Mouse (Mus musculus): ENCODE results near the gene Myo1d.

Myo1d gene

GRCm38 (mm10) chr11:80506483-80506882, 273.3 kb downstream of the Myo1d start:
- DNase-seq (ENCODE audit: low read depth, low spot score), result no peak

DNA sequence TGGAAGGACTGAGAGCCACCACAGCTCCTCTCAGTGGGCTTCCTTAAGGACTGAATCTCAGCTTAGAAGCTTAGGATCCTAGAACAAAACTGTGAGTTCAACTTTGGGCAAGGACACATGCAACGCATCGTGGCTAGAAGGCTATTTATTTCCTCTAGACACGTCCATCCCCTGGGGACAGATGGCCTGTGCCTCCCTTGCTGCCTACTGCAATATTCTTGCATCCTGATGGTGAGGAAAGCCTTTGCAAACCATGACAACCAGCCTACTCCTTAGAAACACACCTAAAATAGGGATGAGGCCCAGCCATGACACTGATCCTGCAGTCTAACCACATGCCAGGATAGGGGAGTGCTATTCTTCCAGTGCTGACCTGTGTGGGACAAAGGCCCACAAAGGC, 274.2 kb downstream of the Myo1d start:
- peak; percentile 84 for DNase-seq (ENCODE audit: low read depth, low spot score)

DNA sequence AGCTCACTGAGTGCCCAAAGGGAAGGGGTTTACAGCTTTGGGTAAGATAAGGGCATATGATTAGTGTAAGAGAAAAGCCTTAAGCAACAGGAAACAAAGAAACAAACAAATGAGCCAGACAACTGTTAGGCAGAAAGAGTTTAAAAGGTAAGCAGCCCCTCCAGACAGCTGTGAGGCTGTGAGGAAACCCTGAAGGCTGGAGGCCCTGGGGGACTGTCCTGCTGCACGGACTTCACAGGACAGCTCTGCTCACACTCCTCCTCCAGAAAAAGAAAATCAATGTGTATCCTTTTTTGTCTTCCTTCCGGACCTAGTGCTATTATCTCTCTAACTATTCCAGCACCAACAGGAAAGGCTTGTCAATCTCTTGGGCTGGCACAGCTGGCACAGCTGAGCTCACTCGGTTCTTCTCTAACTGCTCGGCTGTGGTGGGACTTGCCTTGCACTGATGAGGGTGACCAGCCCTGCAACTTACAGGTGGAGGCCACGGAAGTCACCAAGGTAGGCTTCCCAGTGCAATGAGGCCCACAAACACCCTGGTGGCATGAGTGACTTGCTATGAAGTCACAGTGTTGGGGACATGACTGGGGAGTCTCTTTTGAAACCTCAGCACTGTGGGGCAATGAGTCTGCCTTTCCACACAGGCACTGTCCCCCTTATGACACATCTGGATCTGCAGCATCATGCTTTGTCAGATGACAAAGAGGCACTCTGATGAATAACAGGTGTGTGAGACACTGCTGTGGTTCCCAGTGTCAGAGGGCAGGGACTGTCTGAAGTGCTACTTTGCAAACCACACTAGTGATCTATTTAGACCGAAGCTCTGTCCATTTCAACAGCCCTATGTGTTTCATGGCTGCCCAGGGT, 275.1 kb downstream of the Myo1d start:
- DNase-seq (ENCODE audit: low read depth, low spot score), result no peak

- peak; percentile 99 for DNase-seq (ENCODE audit: low read depth, low spot score)
Measured at GRCm38 (mm10) chr11:80503726-80504452, 275.9 kb downstream of the Myo1d start.

- no peak for DNase-seq (ENCODE audit: low read depth, low spot score)
Measured at GRCm38 (mm10) chr11:80503281-80503680, 276.5 kb downstream of the Myo1d start.

DNA sequence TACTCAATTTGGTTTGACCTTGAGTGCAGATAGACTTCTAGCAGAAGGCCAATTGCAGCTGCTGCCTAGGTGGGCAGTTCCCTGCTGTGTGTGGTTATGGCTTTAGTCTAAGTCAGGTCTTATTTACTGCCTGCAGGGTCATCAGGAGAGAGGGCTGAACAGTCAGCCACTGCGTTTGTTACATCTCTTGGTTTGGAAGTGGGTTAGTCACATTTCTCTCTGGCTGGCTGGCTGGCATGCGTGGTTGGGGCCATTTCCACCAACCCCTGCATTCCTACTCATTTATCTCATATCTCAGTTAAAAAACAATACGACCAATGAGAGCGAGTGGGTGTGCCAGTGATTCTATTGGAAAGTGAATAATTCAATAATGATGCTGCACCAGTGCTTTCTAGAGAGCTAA, 280.3 kb downstream of the Myo1d start:
- DNase-seq (ENCODE audit: low read depth, low spot score), result no peak

GRCm38 (mm10) chr11:80498328-80499070, 281.3 kb downstream of the Myo1d start:
- no peak for DNase-seq (ENCODE audit: low read depth, low spot score)

- DNase-seq (ENCODE audit: low read depth, low spot score), result no peak
Measured at GRCm38 (mm10) chr11:80497225-80497919, 282.5 kb downstream of the Myo1d start.

- no peak for DNase-seq (ENCODE audit: low read depth, low spot score)
Measured at GRCm38 (mm10) chr11:80496640-80497039, 283.2 kb downstream of the Myo1d start.

DNA sequence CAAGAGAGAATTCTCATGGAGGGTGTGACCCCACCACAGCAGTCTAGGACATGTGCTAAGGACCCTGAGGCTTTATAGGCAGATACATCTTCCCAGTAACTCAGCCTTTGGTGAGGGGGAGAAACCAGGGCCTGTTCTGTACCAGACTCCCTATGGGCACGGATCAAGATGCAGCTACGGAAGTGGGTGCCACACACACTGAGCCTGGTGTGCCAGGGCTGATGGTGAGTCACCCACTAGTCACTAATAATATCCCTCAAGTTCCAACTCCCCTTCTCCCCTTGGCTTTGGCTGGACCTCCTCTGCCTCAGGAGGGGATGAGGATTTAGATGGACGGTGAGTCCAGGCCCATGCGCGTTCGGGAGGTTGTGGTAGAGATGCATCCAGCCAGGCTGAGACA, 283.9 kb downstream of the Myo1d start:
- DNase-seq (ENCODE audit: low read depth, low spot score), result no peak

GRCm38 (mm10) chr11:80494852-80495251, 285.0 kb downstream of the Myo1d start:
- DNase-seq (ENCODE audit: low read depth, low spot score), result no peak

DNA sequence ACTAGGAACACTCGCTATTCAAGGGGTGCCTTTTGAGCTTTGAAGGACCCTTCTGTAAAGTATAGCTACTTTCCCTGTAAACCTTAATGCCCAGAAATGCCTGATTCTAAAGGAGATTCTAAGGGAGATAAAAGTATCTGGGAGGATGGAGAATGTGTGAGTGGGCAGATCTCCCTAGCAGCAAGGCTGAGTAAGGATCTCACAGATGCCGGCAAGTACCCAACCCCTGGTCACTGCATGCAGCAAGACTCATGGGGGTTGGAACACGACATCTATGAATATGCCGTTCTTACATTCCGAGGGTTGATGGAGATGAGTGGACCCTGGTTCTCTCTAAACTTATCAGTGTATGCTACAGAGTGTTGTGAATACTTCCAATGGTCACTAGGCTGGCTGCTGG, 286.6 kb downstream of the Myo1d start:
- no peak for DNase-seq (ENCODE audit: low read depth, low spot score)

GRCm38 (mm10) chr11:80490831-80491230, 289.0 kb downstream of the Myo1d start:
- no peak for DNase-seq (ENCODE audit: low read depth, low spot score)

- no peak for DNase-seq (ENCODE audit: low read depth, low spot score)
Measured at GRCm38 (mm10) chr11:80489882-80490196, 290.0 kb downstream of the Myo1d start.

- DNase-seq (ENCODE audit: low read depth, low spot score), result no peak
Measured at GRCm38 (mm10) chr11:80489172-80489881, 290.5 kb downstream of the Myo1d start.

- DNase-seq (ENCODE audit: low read depth, low spot score), result no peak
Measured at GRCm38 (mm10) chr11:80487904-80488587, 291.8 kb downstream of the Myo1d start.

DNA sequence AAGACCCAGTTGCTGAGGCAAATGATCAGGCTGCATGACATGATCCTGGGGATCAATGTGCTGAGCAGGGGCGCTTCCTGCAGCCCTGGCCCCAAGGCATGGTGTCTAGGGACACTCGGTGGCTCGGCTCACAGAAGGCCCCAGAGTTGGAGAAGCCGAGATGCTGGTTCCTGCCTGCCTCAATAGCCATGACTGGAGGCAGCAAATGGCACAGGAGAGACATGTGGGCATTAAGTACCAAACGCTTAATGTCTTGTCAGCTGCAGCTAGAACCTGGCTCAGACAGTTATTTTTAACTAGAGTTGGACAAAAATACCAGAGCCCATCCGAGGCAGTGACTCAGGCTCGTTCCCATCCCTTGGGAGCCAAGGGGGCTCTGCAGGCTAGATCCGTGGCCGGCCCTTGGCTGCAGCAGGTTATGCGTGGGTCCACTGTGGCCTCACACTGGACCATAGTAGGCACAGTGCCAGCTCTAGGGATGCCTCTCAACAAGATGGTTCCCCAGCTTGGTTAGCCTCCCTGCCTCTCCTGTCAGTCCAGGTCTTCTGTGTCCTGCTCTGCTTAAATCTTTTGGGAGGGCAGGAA, 294.1 kb downstream of the Myo1d start:
- no peak for DNase-seq (ENCODE audit: low read depth, low spot score)

DNA sequence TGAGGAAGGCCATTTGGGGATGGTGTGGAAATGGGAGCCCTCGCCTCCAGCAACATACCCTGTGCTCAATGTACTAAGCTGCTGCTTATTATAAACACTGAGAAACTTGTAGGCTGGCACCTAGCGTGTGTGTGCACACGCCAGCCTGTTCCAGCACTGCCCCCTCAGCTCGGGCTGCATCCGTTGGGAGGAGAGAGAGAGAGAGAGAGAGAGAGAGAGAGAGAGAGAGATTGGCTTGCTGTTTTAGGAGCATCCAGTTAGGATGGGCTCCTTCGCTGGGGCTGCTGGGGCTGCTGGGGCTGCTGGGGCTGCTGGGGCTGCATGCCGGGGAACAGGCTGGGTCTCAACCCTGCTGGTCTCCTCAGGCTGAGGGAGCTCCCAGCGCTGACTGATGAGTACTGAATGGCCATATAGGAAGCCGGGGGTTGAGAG, 294.7 kb downstream of the Myo1d start:
- peak; percentile 86 for DNase-seq (ENCODE audit: low read depth, low spot score)

GRCm38 (mm10) chr11:80484191-80484791, 295.5 kb downstream of the Myo1d start:
- DNase-seq (ENCODE audit: low read depth, low spot score), result peak; percentile 93
